Mouse (Mus musculus) adrenal gland, postnatal 25 days (tissue): ENCODE measurements around the gene Adrb1. TPM values are rescaled to one million over a fixed set of nuclear protein-coding genes. Genes with fewer than 3 reads are reported as not detected.

Experiments
- total RNA-seq: library from RNA; stranded (reverse); gene quantifications from 2 replicates; pipeline ENCODE4 v1.2.3, GENCODE M21; 2021

Adrb1 gene
- total RNA-seq, 1 experiment from 2014 or later: 2.6 TPM

Other genes starting within 250 kb of the Adrb1 start
- 15.0 and 16.2 TPM in 2 replicates for gene Dclre1a, start 174.0 kb upstream of the Adrb1 start, total RNA-seq
- gene Nhlrc2, start 173.9 kb upstream of the Adrb1 start, total RNA-seq: 21.1 and 21.7 TPM in 2 replicates
- 25.5 and 31.9 TPM in 2 replicates for gene Ccdc186, start 100.0 kb downstream of the Adrb1 start, total RNA-seq
- not detected in 2 replicates for gene Tdrd1, start 104.0 kb downstream of the Adrb1 start, total RNA-seq
- gene Vwa2, start 152.1 kb downstream of the Adrb1 start, total RNA-seq: not detected in 2 replicates